ENCODE assay signal across 12 mouse cellular contexts in the genomic region with DNA sequence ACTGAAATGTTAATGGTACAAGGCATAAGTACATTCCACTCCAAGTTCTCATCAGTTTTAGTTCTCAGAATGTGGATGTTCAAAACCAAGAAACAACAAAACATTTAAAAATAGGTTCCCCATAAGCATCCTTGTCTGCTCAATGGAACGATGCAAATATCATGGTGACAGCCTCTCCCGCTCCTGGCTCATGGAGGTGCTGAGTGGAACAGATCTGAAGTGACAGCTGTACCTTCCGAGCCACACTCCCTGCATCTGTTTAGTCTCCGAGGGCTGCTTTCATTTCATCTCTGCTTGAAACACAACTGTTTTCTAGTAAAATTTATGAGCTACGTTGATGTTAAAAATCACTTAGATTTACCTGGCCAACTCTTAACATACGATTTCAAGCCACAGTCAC.
DNase-seq lines count a peak whose midpoint lies in the region; ATAC-seq and TF ChIP-seq lines count a peak whose summit lies in the region.
"Had no signal": no experiment of that assay in that cellular context is flagged by ENCODE, and none has a peak within 500 bp of the region (broad histone marks: within the 10 kb centered on the region; RNA-seq: fewer than 3 reads in every experiment).

No protein-coding gene starts in this region.

- TF ChIP-seq CTCF in hindbrain, postnatal 0 days (IDR thresholded peaks at IDR 0.05; ENCODE audit: low read depth): no peak

- H3K36me3 ChIP-seq in embryonic facial prominence, embryonic 14.5 days (ENCODE audit: control insufficient read depth, insufficient read depth, low read length): no peaks in the 10 kb centered on the region
- H3K36me3 ChIP-seq in embryonic facial prominence, embryonic 10.5 days (replicated peaks): no peaks in the 10 kb centered on the region
- H3K36me3 ChIP-seq in hindbrain, postnatal 0 days (ENCODE audit: insufficient read depth, low read length): no peaks in the 10 kb centered on the region
- H3K36me3 ChIP-seq: embryonic facial prominence, embryonic 15.5 days; stomach, embryonic 15.5 days had no signal

- 72% methylated on average over 6 of the region's 6 CpGs for WGBS in embryonic facial prominence, embryonic 14.5 days
- 77% methylated on average over 6 of the region's 6 CpGs for WGBS in embryonic facial prominence, embryonic 10.5 days
- 43% methylated on average over 6 of the region's 6 CpGs for WGBS in hindbrain, postnatal 0 days

- H3K27ac ChIP-seq in embryonic facial prominence, embryonic 14.5 days (replicated peaks; ENCODE audit: low read depth, low read length): no peak overlapping the region
- H3K27ac ChIP-seq in embryonic facial prominence, embryonic 10.5 days (replicated peaks): no peak overlapping the region
- peak overlapping the region; percentile 61; the same call in 1 of the 2 replicates for H3K27ac ChIP-seq in hindbrain, postnatal 0 days
- H3K27ac ChIP-seq: embryonic facial prominence, embryonic 15.5 days; kidney, postnatal 0 days; stomach, embryonic 15.5 days had no signal

- H3K9ac ChIP-seq in embryonic facial prominence, embryonic 14.5 days (ENCODE audit: low read depth, low read length): no peak overlapping the region
- no peak overlapping the region for H3K9ac ChIP-seq in hindbrain, postnatal 0 days (replicated peaks; ENCODE audit: low read length)
- H3K9ac ChIP-seq: embryonic facial prominence, embryonic 15.5 days; stomach, embryonic 15.5 days had no signal

- no peak overlapping the region for H3K4me3 ChIP-seq in embryonic facial prominence, embryonic 14.5 days (ENCODE audit: low read depth, low read length)
- H3K4me3 ChIP-seq in embryonic facial prominence, embryonic 10.5 days: no peak overlapping the region
- no peak overlapping the region for H3K4me3 ChIP-seq in hindbrain, postnatal 0 days (ENCODE audit: low read length)
- H3K4me3 ChIP-seq: embryonic facial prominence, embryonic 15.5 days; stomach, embryonic 15.5 days had no signal

- no peaks in the 10 kb centered on the region for H3K27me3 ChIP-seq in embryonic facial prominence, embryonic 14.5 days (replicated peaks; ENCODE audit: control insufficient read depth, insufficient read depth, low read length)
- no peaks in the 10 kb centered on the region for H3K27me3 ChIP-seq in embryonic facial prominence, embryonic 10.5 days (replicated peaks; ENCODE audit: low read depth, poor library complexity, severe bottlenecking)
- H3K27me3 ChIP-seq in hindbrain, postnatal 0 days (ENCODE audit: insufficient read depth, low read length): no peaks in the 10 kb centered on the region
- H3K27me3 ChIP-seq: embryonic facial prominence, embryonic 15.5 days; stomach, embryonic 15.5 days had no signal

- intact Hi-C loops in left cerebral cortex, postnatal 25 days (cut with DNase I): no loop called here

- peak; percentile 33 for DNase-seq in embryonic facial prominence, embryonic 14.5 days (ENCODE audit: low spot score)
- DNase-seq in embryonic facial prominence, embryonic 10.5 days (ENCODE audit: low spot score): no peak
- DNase-seq in layer of hippocampus, adult 9-11 months: peak; percentile 21
- no peak for DNase-seq in layer of hippocampus, postnatal 36 days
- DNase-seq in hindbrain, postnatal 0 days (ENCODE audit: low spot score): peak; percentile 66
- peak; percentile 82 for DNase-seq in retina, postnatal 1 day
- no peak for DNase-seq in natural killer cell, adult 2 months (ENCODE audit: low spot score in 2 of 2)
- DNase-seq in left cerebral cortex, postnatal 25 days (ENCODE audit: low spot score in 2 of 2): no peak
- DNase-seq: gastrocnemius, postnatal 14 days had no signal

- H3K4me2 ChIP-seq in embryonic facial prominence, embryonic 14.5 days (ENCODE audit: low read depth, low read length): no peak overlapping the region
- peak overlapping the region; percentile 37 for H3K4me2 ChIP-seq in hindbrain, postnatal 0 days (ENCODE audit: low read depth, low read length)
- H3K4me2 ChIP-seq: embryonic facial prominence, embryonic 15.5 days; stomach, embryonic 15.5 days had no signal

- H3K4me1 ChIP-seq in embryonic facial prominence, embryonic 14.5 days (ENCODE audit: control insufficient read depth, insufficient read depth, low read length): no peaks in the 10 kb centered on the region
- no peaks in the 10 kb centered on the region for H3K4me1 ChIP-seq in embryonic facial prominence, embryonic 10.5 days
- H3K4me1 ChIP-seq in hindbrain, postnatal 0 days (ENCODE audit: insufficient read depth, low read length): no peaks in the 10 kb centered on the region
- H3K4me1 ChIP-seq: embryonic facial prominence, embryonic 15.5 days; stomach, embryonic 15.5 days had no signal

- H3K9me3 ChIP-seq in embryonic facial prominence, embryonic 14.5 days (ENCODE audit: control insufficient read depth, low read length): no peaks in the 10 kb centered on the region
- H3K9me3 ChIP-seq in embryonic facial prominence, embryonic 10.5 days: no peaks in the 10 kb centered on the region
- H3K9me3 ChIP-seq in hindbrain, postnatal 0 days (ENCODE audit: low read length): no peaks in the 10 kb centered on the region
- H3K9me3 ChIP-seq: embryonic facial prominence, embryonic 15.5 days; stomach, embryonic 15.5 days had no signal

- peak; percentile 67; the same call in 1 of the 2 replicates for ATAC-seq in embryonic facial prominence, embryonic 14.5 days (ENCODE audit: low read depth)
- ATAC-seq in hindbrain, postnatal 0 days: peak; percentile 76; the same call in 1 of the 2 replicates

Comparison
In these comparisons a context has a peak if more than half of its experiments do, and no peak if none do; other contexts are left out.
1. DNase-seq: peak in embryonic facial prominence, embryonic 14.5 days (single experiment), layer of hippocampus, adult 9-11 months (single experiment), hindbrain, postnatal 0 days (single experiment) and retina, postnatal 1 day (single experiment); none in embryonic facial prominence, embryonic 10.5 days (single experiment), layer of hippocampus, postnatal 36 days (0 of 2), natural killer cell, adult 2 months (0 of 2) and left cerebral cortex, postnatal 25 days (0 of 2).